Mouse (Mus musculus) hindbrain, embryonic 14.5 days (tissue): ENCODE measurements around the gene Tceanc. TPM values are rescaled to one million over a fixed set of nuclear protein-coding genes. Genes with fewer than 3 reads are reported as not detected.

ENCODE experiments used
- ATAC-seq: fragments of 200-750 bp; cut with Nextera tagmentation; 2 replicates; pipeline ENCODE4 v1.8.0; 2017; ENCODE audit warnings: moderate number of reproducible peaks, mild to moderate bottlenecking, moderate TSS enrichment, moderate library complexity; ENCODE audit not compliant: low FRiP score
- DNase-seq: peaks from one replicate; pipeline ENCODE4 v3.0.0-alpha.2; 2015; ENCODE audit warnings: low spot score
- H3K27ac ChIP-seq: fragments of 300-500 bp; sonication (generic); 2 replicates; pipeline ENCODE4 v1.5.1; 2014; ENCODE audit warnings: mild to moderate bottlenecking, moderate library complexity
- H3K27me3 ChIP-seq: fragments of 300-500 bp; sonication (generic); 2 replicates; pipeline ENCODE4 v1.6.1; 2014; ENCODE audit warnings: mild to moderate bottlenecking, low read length, mixed read lengths; ENCODE audit not compliant: control insufficient read depth, insufficient read depth
- H3K36me3 ChIP-seq: fragments of 300-500 bp; sonication (generic); replicated peaks from 2 replicates; pipeline ENCODE4 v1.6.1; 2014; ENCODE audit not compliant: control insufficient read depth, insufficient read depth
- H3K4me1 ChIP-seq: fragments of 300-500 bp; sonication (generic); replicated peaks from 2 replicates; pipeline ENCODE4 v1.6.1; 2014; ENCODE audit warnings: antibody characterized with exemption, low read length, mixed read lengths; ENCODE audit not compliant: control insufficient read depth, insufficient read depth
- H3K4me2 ChIP-seq: fragments of 300-500 bp; sonication (generic); replicated peaks from 2 replicates; pipeline ENCODE4 v1.6.1; 2014; ENCODE audit warnings: mild to moderate bottlenecking, moderate library complexity
- H3K4me3 ChIP-seq: fragments of 300-500 bp; sonication (generic); replicated peaks from 2 replicates; pipeline ENCODE4 v1.5.1; 2014; ENCODE audit warnings: mild to moderate bottlenecking, low read length
- H3K9ac ChIP-seq: fragments of 300-500 bp; sonication (generic); 2 replicates; pipeline ENCODE4 v1.6.1; 2014
- H3K9me3 ChIP-seq: fragments of 300-500 bp; sonication (generic); 2 replicates; pipeline ENCODE4 v1.6.1; 2016; ENCODE audit warnings: low read length; ENCODE audit not compliant: control insufficient read depth
- WGBS: fragments of 180-500 bp; shearing (Covaris S2); extraction: QIAGEN DNeasy Blood & Tissue Kit; methylation state at CpG from one replicate; pipeline ENCODE4 v1.1.7; 2014; 5-methylcytosine and 5-hydroxymethylcytosine counted together
- polyA plus RNA-seq: library from polyadenylated mRNA; unstranded; fragments of >200 nt; fragmentation: Nextera tagmentation; extraction: Ambion mirVana; gene quantifications from 2 replicates; pipeline ENCODE4 v1.2.1, GENCODE M21; 2014

Tceanc gene
- polyA plus RNA-seq, 1 experiment from 2014 or later: 5.1 TPM

- Histone ChIP-seq H3K27me3 (0 out of 2 replicates have a peak, but pooled peaks cover 3% of the 10 kb centered on the region), H3K4me2 (no peak overlapping the region), H3K4me3 (no peak overlapping the region), H3K9me3 (no peaks in the 10 kb centered on the region), H3K36me3 (peaks cover 6% of the 10 kb centered on the region; the same call in 1 of the 2 replicates), H3K4me1 (no peaks in the 10 kb centered on the region), H3K27ac (no peak overlapping the region), H3K9ac (no peak overlapping the region)
- DNase-seq (no peak), ATAC-seq (no peak)
- WGBS: 73% methylated on average over 2 of the region's 2 CpGs
Measured at GRCm38 (mm10) chrX:166504421-166504820, 13.9 kb downstream of the Tceanc start.

- ATAC-seq (no peak), DNase-seq (no peak)
- H3K4me2 ChIP-seq: no peak overlapping the region
- no peaks in the 10 kb centered on the region for H3K4me1 ChIP-seq
- peaks cover 6% of the 10 kb centered on the region; the same call in 1 of the 2 replicates for H3K36me3 ChIP-seq
- WGBS: 77% methylated on average over 1 of the region's 1 CpGs
- H3K4me3 ChIP-seq: no peak overlapping the region
- no peak overlapping the region for H3K27ac ChIP-seq
- no peaks in the 10 kb centered on the region for H3K9me3 ChIP-seq
- 0 out of 2 replicates have a peak, but pooled peaks cover 3% of the 10 kb centered on the region for H3K27me3 ChIP-seq
- no peak overlapping the region for H3K9ac ChIP-seq
Measured at GRCm38 (mm10) chrX:166499496-166500190, 18.7 kb downstream of the Tceanc start.

- no peak for ATAC-seq
- WGBS: 50% methylated on average over 4 of the region's 4 CpGs
Measured at GRCm38 (mm10) chrX:166497771-166498170, 20.6 kb downstream of the Tceanc start.

GRCm38 (mm10) chrX:166495052-166495451 lies 23.3 kb downstream of the Tceanc start:
- no peaks in the 10 kb centered on the region for H3K9me3 ChIP-seq
- H3K27me3 ChIP-seq: 0 out of 2 replicates have a peak, but pooled peaks cover 3% of the 10 kb centered on the region
- DNase-seq (no peak), ATAC-seq (no peak)
- H3K4me3 ChIP-seq: no peak overlapping the region
- no peak overlapping the region for H3K27ac ChIP-seq
- WGBS: 93% methylated on average over 2 of the region's 2 CpGs
- H3K4me1 ChIP-seq: no peaks in the 10 kb centered on the region
- no peaks in the 10 kb centered on the region for H3K36me3 ChIP-seq
- no peak overlapping the region for H3K4me2 ChIP-seq
- H3K9ac ChIP-seq: no peak overlapping the region

More at GRCm38 (mm10) chrX:166497771-166498170, 20.6 kb downstream of the Tceanc start:
- Histone ChIP-seq H3K27ac (no peak overlapping the region), H3K4me1 (no peaks in the 10 kb centered on the region), H3K9me3 (no peaks in the 10 kb centered on the region), H3K4me3 (no peak overlapping the region), H3K36me3 (no peaks in the 10 kb centered on the region; the same call in 1 of the 2 replicates), H3K9ac (no peak overlapping the region), H3K27me3 (0 out of 2 replicates have a peak, but pooled peaks cover 3% of the 10 kb centered on the region), H3K4me2 (no peak overlapping the region)
- no peak for DNase-seq

GRCm38 (mm10) chrX:166479365-166479983 lies 38.9 kb downstream of the Tceanc start, which contains the start of gene Rab9:
Rab9 (minus strand) TSS chrX:166479867.
- Histone ChIP-seq H3K9me3 (no peaks in the 10 kb centered on the region), H3K27ac (peak within 1 kb of the TSS; percentile 82), H3K4me1 (0 out of 2 replicates have a peak, but pooled peaks cover 6% of the 10 kb centered on the region), H3K27me3 (no peaks in the 10 kb centered on the region), H3K4me3 (peak within 1 kb of the TSS; percentile 60), H3K9ac (peak within 1 kb of the TSS; percentile 76), H3K36me3 (no peaks in the 10 kb centered on the region), H3K4me2 (peak within 1 kb of the TSS; percentile 65)
- ATAC-seq: peak; percentile 99
- DNase-seq: peak; percentile 80
- 17% methylated on average over 33 of the region's 41 CpGs for WGBS

GRCm38 (mm10) chrX:166478631-166479364 lies 39.6 kb downstream of the Tceanc start:
- DNase-seq: peak; percentile 24
- 26% methylated on average over 28 of the region's 28 CpGs for WGBS
- Histone ChIP-seq H3K27me3 (no peaks in the 10 kb centered on the region), H3K9me3 (no peaks in the 10 kb centered on the region), H3K4me2 (peak overlapping the region; percentile 65), H3K9ac (peak overlapping the region; percentile 76), H3K27ac (peak overlapping the region; percentile 82), H3K4me1 (0 out of 2 replicates have a peak, but pooled peaks cover 6% of the 10 kb centered on the region), H3K36me3 (no peaks in the 10 kb centered on the region), H3K4me3 (peak overlapping the region; percentile 60)
- no peak for ATAC-seq

GRCm38 (mm10) chrX:166477393-166477792 lies 41.0 kb downstream of the Tceanc start:
- H3K4me1 ChIP-seq: 0 out of 2 replicates have a peak, but pooled peaks cover 6% of the 10 kb centered on the region
- peak overlapping the region; percentile 4; the same call in 1 of the 2 replicates for H3K4me3 ChIP-seq
- no peak for ATAC-seq

GRCm38 (mm10) chrX:166472612-166473011 lies 45.8 kb downstream of the Tceanc start:
- H3K4me3 ChIP-seq: no peak overlapping the region
- H3K36me3 ChIP-seq: no peaks in the 10 kb centered on the region
- no peak overlapping the region for H3K27ac ChIP-seq
- WGBS: 88% methylated on average over 6 of the region's 6 CpGs
- H3K9ac ChIP-seq: no peak overlapping the region
- H3K9me3 ChIP-seq: no peaks in the 10 kb centered on the region
- no peak overlapping the region for H3K4me2 ChIP-seq
- H3K27me3 ChIP-seq: no peaks in the 10 kb centered on the region
- DNase-seq (no peak), ATAC-seq (no peak)
- 0 out of 2 replicates have a peak, but pooled peaks cover 3% of the 10 kb centered on the region for H3K4me1 ChIP-seq

More at GRCm38 (mm10) chrX:166477393-166477792, 41.0 kb downstream of the Tceanc start:
- Histone ChIP-seq H3K36me3 (no peaks in the 10 kb centered on the region), H3K27ac (no peak overlapping the region), H3K27me3 (no peaks in the 10 kb centered on the region), H3K9ac (no peak overlapping the region), H3K9me3 (no peaks in the 10 kb centered on the region), H3K4me2 (peak overlapping the region; percentile 65)
- 71% methylated on average over 6 of the region's 6 CpGs for WGBS
- DNase-seq: no peak

GRCm38 (mm10) chrX:166468321-166468720 lies 50.0 kb downstream of the Tceanc start:
- no peak overlapping the region for H3K4me3 ChIP-seq

More at GRCm38 (mm10) chrX:166468321-166468720, 50.0 kb downstream of the Tceanc start:
- Histone ChIP-seq H3K9ac (no peak overlapping the region), H3K4me1 (no peaks in the 10 kb centered on the region), H3K27ac (no peak overlapping the region), H3K9me3 (no peaks in the 10 kb centered on the region), H3K27me3 (no peaks in the 10 kb centered on the region), H3K4me2 (no peak overlapping the region), H3K36me3 (no peaks in the 10 kb centered on the region)
- ATAC-seq: no peak
- WGBS: 96% methylated on average over 7 of the region's 7 CpGs
- no peak for DNase-seq
